Mouse (Mus musculus): ENCODE measurements at regions not wholly inside any gene's neighbourhood (a gene's known extent, or its start where the extent isn't known, plus 50 kb on each side); places are given as distances from the start of the nearest gene placed in this dataset.
A peak's percentile ranks its signal among the peaks of the same experiment; 100 is the strongest.

DNA sequence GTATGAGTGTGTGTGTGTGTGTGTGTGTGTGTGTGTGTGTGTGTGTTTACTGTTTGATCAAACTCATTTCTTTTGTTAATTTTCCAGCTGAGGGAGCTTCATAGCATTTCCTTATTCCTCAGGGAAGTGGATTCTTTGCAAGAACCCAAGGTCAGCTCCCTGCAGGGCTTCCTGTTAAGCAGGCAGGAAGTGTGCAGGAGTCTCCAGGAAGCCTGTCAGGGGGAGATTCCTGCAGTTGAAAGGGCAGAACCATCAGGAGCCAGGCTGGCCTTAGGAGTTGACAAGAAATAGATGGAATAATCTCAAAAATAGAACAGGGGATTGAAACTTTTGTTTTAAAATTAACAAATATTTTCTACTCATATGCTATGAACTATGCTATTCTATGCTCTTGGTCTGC is 98.8 kb upstream of the Pabpc6 start:
- no peak for DNase-seq (ENCODE audit: low spot score in 2 of 2)

DNA sequence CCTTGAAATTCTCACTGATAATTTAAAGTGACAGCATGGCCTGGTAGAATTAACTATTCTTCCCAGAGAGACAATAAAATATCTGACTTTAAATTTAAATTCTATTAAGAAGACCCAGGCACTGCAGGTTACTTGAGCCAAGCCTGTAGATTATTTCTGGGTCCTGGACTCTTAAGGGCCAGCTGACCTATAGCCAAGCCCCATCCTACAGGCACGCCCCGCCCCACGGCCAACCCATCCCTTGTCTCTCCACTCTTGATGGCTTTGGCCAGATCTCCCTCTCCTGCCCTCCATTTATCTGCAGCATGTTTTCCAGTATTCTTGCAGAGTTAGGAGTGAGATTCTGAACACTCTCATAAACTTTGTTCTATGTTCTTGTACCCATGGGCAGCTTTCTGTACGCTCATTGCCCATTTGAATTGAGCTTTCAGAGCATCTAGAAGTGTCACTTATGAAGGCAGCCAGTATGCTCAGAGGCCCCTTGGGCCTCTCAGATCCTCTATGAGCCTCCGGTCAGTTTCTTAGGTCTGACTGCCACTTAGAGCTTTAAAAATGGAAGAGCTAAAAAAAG is 96.2 kb upstream of the Pabpc6 start:
- DNase-seq (ENCODE audit: low spot score in 2 of 2) = no peak

DNA sequence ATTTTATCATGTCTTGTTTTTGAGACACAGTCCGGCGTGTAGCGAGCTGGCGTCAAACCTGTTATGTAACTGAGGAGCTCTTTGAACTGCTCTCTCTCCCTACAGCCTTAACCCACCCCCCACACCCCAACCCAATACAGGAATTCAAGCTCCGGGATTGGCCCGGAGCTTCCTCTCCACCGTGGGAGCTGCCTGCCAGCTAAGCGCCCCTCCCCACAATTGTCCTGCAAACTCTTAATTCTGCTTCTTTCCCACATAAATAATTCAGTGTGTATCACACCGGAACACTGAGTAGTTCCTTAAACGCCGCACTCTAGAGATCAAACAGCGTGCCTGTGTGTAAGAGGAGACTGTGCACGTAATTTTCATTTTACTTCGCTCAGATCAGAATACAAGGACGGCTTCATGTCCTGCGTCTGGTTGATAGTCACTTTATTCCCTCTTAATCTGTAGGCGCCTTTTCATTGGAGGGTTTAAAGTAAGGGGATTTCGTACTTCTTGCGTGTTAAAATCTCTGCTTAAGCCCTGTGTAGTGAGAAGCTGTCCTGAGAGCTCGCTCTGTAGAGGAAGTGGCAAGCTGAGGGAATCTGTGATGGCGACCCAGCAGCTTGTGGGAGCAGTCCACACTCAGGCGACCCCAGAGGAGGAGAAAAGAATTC is 95.3 kb upstream of the Pabpc6 start:
- DNase-seq (ENCODE audit: low spot score in 2 of 2) = no peak

DNA sequence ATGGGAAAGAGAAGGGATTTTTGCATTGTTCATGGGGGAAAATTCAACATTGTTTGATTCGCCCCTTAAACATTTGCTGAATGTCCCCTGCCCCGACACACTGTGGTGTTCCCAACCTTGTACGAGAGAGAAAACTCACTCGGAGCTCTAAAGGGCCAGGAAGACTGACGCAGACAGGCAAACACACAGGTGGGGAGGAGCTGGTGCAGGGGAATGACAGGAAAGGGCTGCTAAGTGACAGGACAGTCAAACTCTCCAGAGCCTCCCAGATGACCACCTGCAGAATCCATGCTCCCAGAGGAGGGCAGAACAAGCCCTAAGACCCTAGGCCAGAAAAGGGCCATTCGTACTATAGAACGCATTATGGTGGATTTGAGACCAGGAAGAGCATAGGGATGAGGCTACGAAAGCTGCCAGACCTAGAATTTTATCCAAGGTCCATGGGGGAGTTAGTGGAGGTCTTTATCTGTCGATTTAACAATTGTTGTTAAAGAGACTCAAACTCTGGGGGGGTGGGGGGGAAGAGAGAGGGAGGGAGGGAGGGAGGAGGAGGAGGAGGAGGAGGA is 94.6 kb upstream of the Pabpc6 start:
- DNase-seq (ENCODE audit: low spot score in 2 of 2) = no peak

DNA sequence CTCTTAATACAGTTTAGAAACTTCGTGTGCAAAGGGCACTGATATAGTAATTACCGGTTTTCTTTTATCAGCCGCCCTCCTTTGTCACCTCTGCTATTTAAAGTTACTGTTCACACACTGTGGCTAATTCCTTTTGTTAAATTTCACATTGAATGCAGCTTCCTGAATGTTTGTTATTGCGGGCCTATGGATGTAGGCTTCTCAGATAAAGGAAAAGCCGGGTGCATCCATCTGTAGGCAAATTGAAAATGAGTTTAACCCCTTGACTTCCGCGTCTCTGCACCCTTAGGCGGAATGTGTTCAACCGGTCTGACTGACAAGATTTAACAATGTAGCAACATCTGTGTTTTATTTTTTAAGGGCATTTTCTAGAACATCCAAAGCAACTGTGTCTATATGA is 93.6 kb upstream of the Pabpc6 start:
- DNase-seq (ENCODE audit: low spot score in 2 of 2) = no peak

DNA sequence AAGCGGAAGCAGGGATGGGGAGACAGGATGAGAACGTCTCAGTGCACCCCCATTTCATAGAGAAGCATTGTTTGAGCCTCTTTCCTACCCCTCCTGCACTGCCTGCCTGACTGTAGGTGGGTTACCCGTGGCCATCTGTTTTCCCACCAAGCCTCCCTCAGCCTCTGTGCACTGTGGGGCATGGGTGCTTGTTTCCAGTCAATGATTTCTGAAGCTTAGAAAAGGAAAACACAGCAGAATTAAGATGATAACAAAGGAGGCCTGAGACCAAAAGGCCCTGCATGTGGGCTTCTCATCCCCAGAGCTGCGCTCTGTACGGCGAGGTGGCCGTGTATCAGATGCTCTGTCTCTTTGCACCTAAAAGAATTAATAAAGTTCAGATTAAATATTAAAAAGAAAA is 92.9 kb upstream of the Pabpc6 start:
- DNase-seq (ENCODE audit: low spot score in 2 of 2) = no peak

DNA sequence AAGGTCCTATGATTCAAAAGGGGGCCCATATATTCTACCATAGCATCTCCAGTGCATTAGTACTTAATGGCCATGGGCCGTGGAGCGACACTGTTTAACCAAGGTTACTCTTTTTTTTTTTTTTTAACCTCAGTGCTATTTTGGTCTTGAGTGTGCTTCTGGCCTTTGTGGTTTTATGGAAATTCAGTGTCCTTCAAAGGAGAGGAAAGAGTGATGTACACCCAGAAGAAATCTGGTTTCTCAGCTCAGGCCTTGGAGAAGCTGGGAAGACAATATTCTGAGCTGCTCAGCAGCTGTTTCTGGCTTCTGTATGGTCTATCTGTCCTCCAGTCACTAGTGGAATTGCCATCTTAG is 91.2 kb upstream of the Pabpc6 start:
- DNase-seq (ENCODE audit: low spot score in 2 of 2) = no peak

DNA sequence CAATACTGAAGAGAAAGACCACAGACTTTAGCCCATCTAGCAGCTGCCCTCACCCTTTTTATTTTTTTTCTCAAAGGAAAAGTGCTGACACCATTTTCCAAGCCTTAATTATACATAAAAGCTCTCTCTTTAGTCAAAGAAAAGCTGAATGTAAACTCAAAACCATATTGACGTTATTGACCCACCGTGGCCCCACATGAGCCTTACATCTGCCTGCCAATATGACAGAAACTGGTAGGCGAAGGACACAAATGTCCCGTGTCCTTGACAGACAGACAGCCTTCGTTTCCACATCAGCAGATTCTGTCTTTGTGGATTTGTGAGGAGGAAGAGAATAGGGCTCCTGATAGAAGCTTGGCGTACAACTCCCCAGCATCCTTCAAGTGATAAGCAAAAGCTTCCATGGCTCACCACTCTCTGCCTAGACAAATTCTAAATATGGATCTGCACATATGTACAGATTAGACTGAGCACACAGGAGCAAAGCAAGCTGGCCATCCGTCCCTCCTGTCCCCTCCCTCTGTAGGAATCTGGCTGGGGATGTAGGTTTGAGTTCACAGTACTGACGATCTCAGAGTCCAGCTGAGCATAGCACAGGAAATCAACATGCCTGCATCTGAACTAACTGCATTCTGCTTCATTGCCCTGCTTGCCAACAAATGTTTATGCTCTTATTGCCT is 90.6 kb upstream of the Pabpc6 start:
- DNase-seq (ENCODE audit: low spot score in 2 of 2) = no peak

DNA sequence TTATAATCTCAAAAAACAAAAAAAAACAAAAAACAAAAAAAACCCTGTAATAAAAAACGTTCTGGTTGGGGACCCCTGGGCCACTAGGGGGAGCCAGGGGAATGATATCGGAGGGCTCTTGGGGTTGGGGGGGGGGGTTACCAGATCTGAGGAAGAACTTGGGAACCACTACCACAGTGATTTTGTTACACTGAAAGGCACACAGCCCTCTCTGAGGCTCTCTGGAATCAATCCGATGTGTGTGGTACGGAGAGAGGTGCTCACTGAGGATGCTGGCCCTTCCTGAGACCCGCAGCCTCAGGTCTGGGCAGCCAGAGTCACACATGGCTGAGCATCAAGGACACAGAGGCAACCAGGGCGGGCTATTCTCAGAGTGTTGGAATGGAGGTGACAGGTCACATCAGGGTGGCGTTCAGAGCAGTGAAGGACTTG is 89.9 kb upstream of the Pabpc6 start:
- DNase-seq (ENCODE audit: low spot score in 2 of 2) = peak in 1 of 2 experiments; percentile 40

DNA sequence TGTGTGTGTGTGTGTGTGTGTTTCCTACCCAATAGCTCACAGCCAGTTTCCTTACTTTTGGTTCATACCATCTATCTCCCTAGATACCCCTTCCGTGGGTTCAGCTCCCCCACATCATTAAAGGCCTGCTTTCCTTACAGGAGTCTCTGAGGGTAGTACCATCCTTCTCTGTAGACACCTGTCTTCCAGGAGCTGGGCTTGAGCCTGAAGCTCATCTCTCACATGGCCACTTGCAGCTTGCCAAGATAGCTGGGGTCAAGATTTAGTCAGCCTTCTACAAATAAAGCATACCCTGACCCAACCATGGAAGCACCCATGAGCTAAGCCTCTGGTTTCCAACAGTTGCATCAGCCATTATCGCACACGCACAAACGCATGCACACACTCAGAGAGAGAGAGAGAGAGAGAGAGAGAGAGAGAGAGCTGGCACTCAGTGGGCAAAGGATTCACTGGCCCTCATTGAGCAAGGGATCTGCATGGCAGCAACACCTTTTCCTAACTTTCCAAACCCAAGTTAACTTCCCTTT is 88.3 kb upstream of the Pabpc6 start:
- no peak for DNase-seq (ENCODE audit: low spot score in 2 of 2)

DNA sequence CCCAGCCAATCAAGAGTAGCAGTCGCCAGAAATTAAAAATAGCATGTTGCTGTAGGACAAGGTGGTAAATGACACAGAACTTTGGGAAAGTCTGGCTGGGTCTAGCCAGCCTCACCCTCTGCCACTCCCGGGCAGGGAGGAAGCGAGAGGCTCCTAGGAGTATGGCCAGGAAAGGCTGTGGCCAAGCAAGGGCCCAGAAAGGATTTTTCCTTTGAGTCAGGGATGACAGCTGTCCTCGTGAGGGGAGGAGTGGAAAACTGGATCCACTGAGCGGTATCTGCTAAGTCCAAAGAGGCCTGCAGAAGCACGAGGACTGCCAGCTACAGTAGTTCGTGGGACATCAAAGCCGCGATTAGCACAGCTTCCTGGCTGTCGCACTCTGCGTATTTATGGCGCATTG is 87.2 kb upstream of the Pabpc6 start:
- DNase-seq (ENCODE audit: low spot score in 2 of 2) = peak in 1 of 2 experiments; percentile 45

DNA sequence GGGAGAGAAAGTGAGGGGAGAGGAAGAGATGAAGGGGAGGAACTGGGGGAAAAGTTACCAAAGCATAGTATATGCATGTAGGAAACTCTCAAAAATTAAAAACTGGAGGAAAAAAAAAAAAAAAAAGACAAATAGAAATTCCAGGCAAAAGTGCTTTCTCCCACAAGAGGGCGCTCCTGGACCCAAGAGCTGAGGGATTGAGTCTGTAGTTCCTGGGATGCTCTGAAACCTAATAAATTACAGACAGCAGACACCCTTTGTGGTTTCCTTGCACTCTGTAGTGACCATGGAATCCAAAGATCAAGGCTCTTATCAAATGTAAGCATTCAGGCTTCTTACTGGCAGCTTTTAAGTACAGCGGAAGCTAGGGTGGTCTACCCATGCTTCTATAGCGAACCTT is 86.7 kb upstream of the Pabpc6 start:
- DNase-seq (ENCODE audit: low spot score in 2 of 2) = peak; percentile 57 to 75

DNA sequence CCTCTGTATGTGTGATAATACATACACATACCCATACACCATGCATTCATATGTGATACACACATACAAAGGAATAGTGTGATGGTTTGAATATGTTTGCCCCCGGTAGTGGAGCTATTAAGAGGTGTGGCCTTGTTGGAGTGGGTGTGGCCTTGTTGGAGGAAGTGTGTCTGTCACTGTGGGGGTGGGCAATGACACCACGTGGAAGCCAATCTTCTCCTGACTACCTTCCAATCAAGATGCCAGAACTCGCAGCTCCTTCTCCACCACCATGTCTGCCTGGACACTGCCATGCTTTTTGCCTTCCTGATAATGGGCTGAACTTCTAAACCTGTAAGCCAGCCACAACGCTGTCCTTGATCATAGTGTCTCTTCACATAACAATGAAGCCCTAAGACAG is 86.1 kb upstream of the Pabpc6 start:
- no peak for DNase-seq (ENCODE audit: low spot score in 2 of 2)

DNA sequence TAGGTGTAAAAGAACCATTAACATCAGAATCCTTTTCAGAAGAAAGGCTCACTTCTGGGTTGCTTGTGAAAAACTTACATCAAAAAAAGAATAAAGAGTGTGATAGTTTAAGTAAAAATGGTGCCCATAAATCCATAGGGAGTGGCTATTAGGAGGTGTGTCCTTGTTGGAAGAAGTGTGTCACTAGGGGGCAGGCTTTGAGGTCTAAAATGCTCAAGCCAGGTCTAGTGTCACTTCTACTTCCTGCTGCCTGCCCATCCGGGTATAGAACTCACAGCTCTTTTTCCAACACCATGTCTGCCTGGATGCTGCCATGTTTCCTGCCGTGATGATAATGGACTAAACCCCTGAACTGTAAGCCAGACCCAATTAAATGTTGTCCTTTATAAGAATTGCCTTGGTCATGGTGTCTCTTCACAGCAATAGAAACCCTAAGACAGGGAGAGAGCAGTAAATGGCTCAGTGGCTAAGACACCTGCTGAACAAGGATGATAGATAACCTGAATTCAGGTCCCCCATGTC is 85.4 kb upstream of the Pabpc6 start:
- DNase-seq (ENCODE audit: low spot score in 2 of 2) = no peak

DNA sequence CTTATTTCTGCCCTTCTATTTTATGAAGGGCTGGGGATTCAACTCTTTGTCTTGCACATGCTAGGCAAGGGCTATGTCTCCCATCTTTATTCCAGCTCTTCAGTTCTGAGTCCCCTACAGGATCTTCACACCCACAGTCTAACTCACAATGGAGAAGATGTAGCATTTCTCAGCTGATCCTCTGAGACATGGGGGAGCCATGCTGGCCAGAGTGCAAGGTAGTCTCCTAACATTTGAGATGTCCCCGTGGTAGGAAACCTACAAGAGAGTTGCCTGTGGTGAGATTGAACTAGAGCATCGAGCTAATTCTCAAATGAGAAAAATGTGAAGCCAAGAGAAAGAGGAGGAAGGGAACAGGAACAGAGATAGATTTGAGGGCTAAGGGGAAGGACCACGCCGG is 83.3 kb upstream of the Pabpc6 start:
- no peak for DNase-seq (ENCODE audit: low spot score in 2 of 2)

DNA sequence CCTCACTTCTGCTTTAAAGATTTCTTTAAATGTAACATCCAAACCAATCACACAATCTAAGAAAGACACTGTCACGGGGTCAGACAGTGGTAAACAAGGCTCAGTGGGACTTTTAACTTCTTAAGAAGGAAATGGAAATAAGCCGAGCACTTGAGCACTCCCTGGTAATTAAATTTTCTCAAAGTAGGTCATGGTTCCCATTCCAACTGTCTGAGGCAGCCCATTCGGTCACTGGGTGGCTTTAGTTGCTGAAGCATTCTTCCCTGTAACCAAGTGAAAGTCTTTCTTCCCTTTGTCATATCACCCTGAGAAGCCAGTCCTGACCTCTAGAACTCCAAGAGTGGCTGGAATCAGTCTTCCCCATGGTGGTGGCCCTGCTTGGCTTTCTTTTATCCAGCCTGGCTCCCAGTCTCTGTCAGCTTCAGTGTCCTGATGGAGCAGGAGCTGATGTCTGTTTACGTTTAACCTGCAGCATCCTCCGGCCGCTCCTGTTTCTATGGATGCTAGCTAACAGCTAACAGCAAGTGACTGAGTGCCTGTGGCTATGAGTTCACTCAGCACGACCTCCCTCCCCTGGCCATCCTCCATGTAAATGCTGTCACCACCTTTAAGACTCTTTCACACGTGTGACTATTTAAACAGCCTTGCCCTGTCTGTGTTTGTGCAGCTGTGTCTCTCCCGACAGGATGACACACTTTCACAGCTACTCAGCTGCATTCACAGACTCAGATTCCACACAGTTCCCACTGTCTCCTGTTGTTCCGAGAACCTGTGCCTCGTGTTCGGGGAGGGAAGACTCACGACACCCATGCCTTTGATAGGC is 82.0 kb upstream of the Pabpc6 start:
- DNase-seq (ENCODE audit: low spot score in 2 of 2) = no peak

DNA sequence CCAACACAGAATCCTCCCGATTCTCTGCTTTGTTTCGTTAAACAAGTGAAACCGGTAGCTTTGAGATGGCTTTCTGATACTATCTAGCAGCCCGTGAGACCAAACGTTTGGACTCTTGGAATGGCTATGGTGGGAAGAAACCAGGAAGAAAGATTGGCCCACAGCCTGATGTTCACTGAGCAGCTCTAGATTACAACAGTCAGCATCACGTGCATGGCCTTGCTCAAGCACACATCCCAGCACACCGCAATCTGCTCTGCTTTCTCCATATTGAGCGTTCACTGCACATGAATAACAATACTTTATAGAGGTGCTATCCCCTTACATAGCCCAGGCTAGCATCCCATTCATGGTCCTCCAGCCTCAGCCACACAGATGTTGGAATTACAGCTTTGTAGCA is 80.5 kb upstream of the Pabpc6 start:
- DNase-seq (ENCODE audit: low spot score in 2 of 2) = no peak

DNA sequence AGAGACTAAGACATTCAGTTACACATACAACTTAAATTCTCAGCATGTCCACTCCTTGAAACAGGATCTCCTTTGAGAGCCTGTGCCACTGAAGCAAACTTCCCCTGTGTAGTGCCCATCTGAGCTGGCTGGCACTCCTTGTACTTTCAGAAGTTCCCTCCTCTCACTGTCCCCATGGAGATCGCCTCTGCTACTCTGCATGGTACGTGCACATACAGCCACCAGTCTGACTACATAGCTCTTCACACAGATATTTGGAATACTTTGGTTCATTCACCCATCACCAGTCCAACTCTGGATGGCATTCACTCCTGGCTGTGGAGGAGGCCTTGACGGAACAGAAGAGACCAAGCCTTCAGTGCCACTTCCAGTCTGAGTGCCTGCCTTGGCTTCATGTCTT is 79.8 kb upstream of the Pabpc6 start:
- DNase-seq (ENCODE audit: low spot score in 2 of 2) = no peak

DNA sequence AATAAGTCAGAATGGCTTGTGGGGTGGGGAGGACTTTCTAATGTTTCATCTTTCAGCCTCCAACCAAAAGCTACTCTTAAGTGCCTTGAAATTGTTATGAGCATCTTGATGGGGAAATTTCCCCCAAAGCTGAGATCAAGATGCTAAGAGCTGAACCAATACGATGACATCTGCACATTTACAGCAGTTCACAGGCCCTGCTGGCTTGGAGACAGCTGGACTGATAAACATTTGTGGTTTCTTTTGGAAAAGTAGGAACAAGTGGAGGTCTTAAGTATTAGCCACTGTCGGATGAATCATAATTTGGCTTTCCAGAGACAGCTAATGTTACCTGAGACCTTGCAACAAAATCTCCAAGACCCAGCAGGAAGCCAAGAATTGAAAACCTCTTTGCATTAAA is 78.4 kb upstream of the Pabpc6 start:
- no peak for DNase-seq (ENCODE audit: low spot score in 2 of 2)

DNA sequence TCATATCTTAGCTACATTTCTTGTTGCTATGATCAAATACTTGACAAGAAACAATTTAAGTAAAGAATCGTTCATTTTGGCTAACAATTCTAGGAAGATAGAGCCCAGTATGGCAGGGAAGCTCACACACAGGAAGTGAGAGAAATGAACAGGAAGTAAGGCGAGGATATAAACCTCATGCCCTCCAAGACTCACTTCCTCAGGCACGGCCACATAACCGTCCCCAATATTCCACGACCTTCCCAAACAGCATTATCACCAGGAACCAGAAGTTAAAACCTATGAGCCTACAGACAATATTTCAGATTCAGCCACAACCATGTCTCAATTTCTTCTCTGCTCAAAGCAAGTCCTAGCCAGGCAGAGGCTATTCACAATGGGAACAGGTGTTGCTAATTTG is 73.8 kb upstream of the Pabpc6 start:
- no peak for DNase-seq (ENCODE audit: low spot score in 2 of 2)

DNA sequence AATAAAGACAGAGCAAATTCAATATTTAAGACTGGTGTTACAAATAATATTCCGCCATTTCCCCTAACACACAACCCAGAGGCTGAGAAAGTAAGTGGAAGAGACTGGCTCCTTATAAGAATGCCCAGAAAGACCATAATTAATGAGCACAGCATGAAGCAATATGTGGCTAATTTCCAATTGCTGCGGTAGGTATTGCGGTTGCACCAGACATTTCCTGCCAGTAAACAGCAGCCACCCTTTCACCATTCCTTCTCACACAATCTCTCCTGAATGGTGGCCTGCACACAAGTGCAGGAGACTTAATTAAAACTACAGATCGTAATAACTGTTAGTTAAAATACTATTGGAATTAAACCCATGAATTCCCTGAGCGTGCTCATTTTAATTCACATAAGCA is 71.8 kb upstream of the Pabpc6 start:
- DNase-seq (ENCODE audit: low spot score in 2 of 2) = no peak

All from gastrocnemius, postnatal 4 days (tissue).